Mouse (Mus musculus) layer of hippocampus, adult 8-10 months (tissue): ENCODE results near the gene Sval3. TPM values are rescaled to one million over a fixed set of nuclear protein-coding genes. Genes with fewer than 3 reads are reported as not detected.
A peak's percentile ranks its signal among the peaks of the same experiment; 100 is the strongest.

Source experiments
- DNase-seq, 2 experiments: peaks; one replicate each; pipeline ENCODE4 v3.0.0; 2022; ENCODE audit warnings: low spot score in 2 of 2
- total RNA-seq, 4 experiments: library from RNA; stranded (reverse); gene quantifications; 2 replicates each; pipeline ENCODE4 v1.2.4; 2022

Sval3 gene
- not detected for total RNA-seq

GRCm38 (mm10) chr6:41967840-41968239 is at the start of gene Sval3:
Gene Sval3, plus strand, starts transcription at chr6:41968140.
- no peak for DNase-seq

DNA sequence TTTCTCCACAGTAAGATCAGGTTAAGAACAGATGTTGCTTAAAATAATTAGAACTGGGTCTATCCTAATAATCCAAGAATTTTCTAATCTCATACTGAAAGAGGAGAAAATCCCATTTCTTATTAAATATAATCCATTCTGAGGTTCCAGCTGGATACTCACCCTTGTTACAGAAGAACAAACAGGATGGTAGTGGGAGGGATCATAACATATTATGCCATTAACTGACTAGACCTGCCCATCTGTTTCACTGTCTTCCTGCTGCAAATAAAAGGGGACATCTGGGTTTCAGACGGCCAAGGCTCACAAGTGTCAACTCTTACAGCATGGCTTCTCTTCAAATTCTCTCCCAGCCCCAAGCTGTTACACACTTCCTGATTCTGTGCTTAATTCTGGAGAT is 16.6 kb upstream of the Sval3 start, which contains the start of gene Sval1:
Sval1 (plus strand) TSS at position 301 of the 400 bp plus-strand sequence.
- peak in 1 of 2 experiments; percentile 2 for DNase-seq

Other genes with a start within 250 kb of the Sval3 start
- gene Olfr459, start 193.0 kb upstream of the Sval3 start, total RNA-seq: not detected
- not detected for gene Pip, start 120.6 kb upstream of the Sval3 start, total RNA-seq
- not detected for gene Sval2, start 115.2 kb upstream of the Sval3 start, total RNA-seq
- not detected for gene Sval1, start 16.5 kb upstream of the Sval3 start, total RNA-seq
- not detected for gene Sva, start 70.3 kb downstream of the Sval3 start, total RNA-seq
- gene Tas2r139, start 172.8 kb downstream of the Sval3 start, total RNA-seq: not detected
- gene Tas2r144, start 247.2 kb downstream of the Sval3 start, total RNA-seq: not detected